Mouse (Mus musculus) MEL (cell line): ENCODE data around the gene Ier2. TPM values are rescaled to one million over a fixed set of nuclear protein-coding genes. Genes with fewer than 3 reads are reported as not detected.
A peak's percentile ranks its signal among the peaks of the same experiment; 100 is the strongest.

Source experiments
- DNase-seq: peaks from one replicate; pipeline ENCODE4 v3.0.0; 2011; ENCODE audit warnings: low read depth, low spot score
- H3K27ac ChIP-seq: 2 replicates; pipeline ENCODE4 v1.5.1; 2012; ENCODE audit warnings: low read depth, mild to moderate bottlenecking, control low read depth, low read length, moderate library complexity; ENCODE audit not compliant: control insufficient read depth
- H3K27me3 ChIP-seq, 2 experiments: fragments of 150-350 bp in 1 of 2; sonication (generic) in 1 of 2; 2 replicates each; pipeline ENCODE4 v1.6.1; 2012; ENCODE audit warnings: low read length in 2 of 2, mild to moderate bottlenecking in 2 of 2, improper control_type of control experiment in 1 of 2, moderate library complexity in 1 of 2; ENCODE audit not compliant: insufficient read depth in 2 of 2, control insufficient read depth in 1 of 2
- H3K36me3 ChIP-seq, 2 experiments: 2 replicates each; pipeline ENCODE4 v1.6.1; 2012 to 2014; ENCODE audit warnings: low read length in 2 of 2, improper control_type of control experiment in 1 of 2, inconsistent platforms in 1 of 2, mild to moderate bottlenecking in 1 of 2; ENCODE audit not compliant: insufficient read depth in 2 of 2, control insufficient read depth in 1 of 2
- H3K4me1 ChIP-seq, 2 experiments: fragments of 150-350 bp in 1 of 2; sonication (generic) in 1 of 2; 2 replicates each; pipeline ENCODE4 v1.6.1; 2012; ENCODE audit warnings: low read length in 2 of 2, improper control_type of control experiment in 1 of 2, mild to moderate bottlenecking in 1 of 2; ENCODE audit not compliant: insufficient read depth in 2 of 2, control insufficient read depth in 1 of 2
- H3K4me3 ChIP-seq, 2 experiments: fragments of 150-350 bp in 1 of 2; sonication (generic) in 1 of 2; 2 replicates each; pipeline ENCODE4 v1.5.1; 2012; ENCODE audit warnings: low read depth in 2 of 2, low read length in 2 of 2, mild to moderate bottlenecking in 2 of 2, moderate library complexity in 2 of 2, control low read depth in 1 of 2, improper control_type of control experiment in 1 of 2; ENCODE audit not compliant: control insufficient read depth in 1 of 2, insufficient read depth in 1 of 2
- H3K79me2 ChIP-seq: 2 replicates; pipeline ENCODE4 v1.6.1; 2012; ENCODE audit warnings: mild to moderate bottlenecking, low read length, moderate library complexity; ENCODE audit not compliant: control insufficient read depth, poor library complexity, insufficient read depth
- H3K9ac ChIP-seq: 2 replicates; pipeline ENCODE4 v1.6.1; 2012; ENCODE audit warnings: low read depth, mild to moderate bottlenecking, control low read depth, low read length, moderate library complexity; ENCODE audit not compliant: control insufficient read depth, poor library complexity, severe bottlenecking
- H3K9me3 ChIP-seq: fragments of 150-350 bp; sonication (generic); replicated peaks from 2 replicates; pipeline ENCODE4 v1.6.1; 2012; ENCODE audit warnings: mild to moderate bottlenecking, low read length, improper control_type of control experiment, moderate library complexity; ENCODE audit not compliant: insufficient read depth
- BHLHE40 ChIP-seq: IDR thresholded peaks from 2 replicates; pipeline ENCODE4 v1.6.1; 2012; ENCODE audit warnings: low read depth, mild to moderate bottlenecking, inconsistent platforms, low read length, improper control_type of control experiment, borderline replicate concordance
- CHD1 ChIP-seq: IDR thresholded peaks from 2 replicates; pipeline ENCODE4 v1.6.1; 2012; ENCODE audit warnings: low read depth, mild to moderate bottlenecking, inconsistent platforms, low read length, improper control_type of control experiment
- CTCF ChIP-seq, 3 experiments: IDR thresholded peaks in 2 of 3; conservative IDR thresholded peaks in 1 of 3; 2 replicates each; pipeline ENCODE4 v1.5.1; 2011 to 2012; ENCODE audit warnings: low read length in 3 of 3, low read depth in 2 of 3, mild to moderate bottlenecking in 2 of 3, improper control_type of control experiment in 1 of 3, inconsistent platforms in 1 of 3, mixed read lengths in 1 of 3, moderate library complexity in 1 of 3; ENCODE audit not compliant: control insufficient read depth in 1 of 3, insufficient read depth in 1 of 3, poor library complexity in 1 of 3, severe bottlenecking in 1 of 3
- E2F4 ChIP-seq: IDR thresholded peaks from 2 replicates; pipeline ENCODE4 v1.6.1; 2011; ENCODE audit warnings: low read depth, low read length, improper control_type of control experiment, borderline replicate concordance
- EP300 ChIP-seq, 2 experiments: IDR thresholded peaks; 2 replicates each; pipeline ENCODE4 v1.6.1; 2011; ENCODE audit warnings: improper control_type of control experiment in 2 of 2, low read length in 2 of 2, low read depth in 1 of 2, mild to moderate bottlenecking in 1 of 2
- ETS1 ChIP-seq: IDR thresholded peaks from 2 replicates; pipeline ENCODE4 v1.6.1; 2012; ENCODE audit warnings: low read depth, mild to moderate bottlenecking, inconsistent platforms, low read length, improper control_type of control experiment, moderate library complexity
- GATA1 ChIP-seq: IDR thresholded peaks from 2 replicates; pipeline ENCODE4 v1.6.1; 2011; ENCODE audit warnings: low read depth, low read length, improper control_type of control experiment
- HCFC1 ChIP-seq: IDR thresholded peaks from 2 replicates; pipeline ENCODE4 v1.6.1; 2012; ENCODE audit warnings: low read depth, mild to moderate bottlenecking, inconsistent platforms, low read length, improper control_type of control experiment, moderate library complexity
- MAFK ChIP-seq: IDR thresholded peaks from 2 replicates; pipeline ENCODE4 v1.6.1; 2011; ENCODE audit warnings: low read depth, mild to moderate bottlenecking, low read length, improper control_type of control experiment, borderline replicate concordance
- MAX ChIP-seq: IDR thresholded peaks from 2 replicates; pipeline ENCODE4 v1.6.1; 2011; ENCODE audit warnings: low read length, improper control_type of control experiment
- MAZ ChIP-seq: IDR thresholded peaks from 2 replicates; pipeline ENCODE4 v1.6.1; 2012; ENCODE audit warnings: low read depth, mild to moderate bottlenecking, inconsistent platforms, low read length, improper control_type of control experiment
- MEF2A ChIP-seq: IDR thresholded peaks from 2 replicates; pipeline ENCODE4 v1.6.1; 2014; ENCODE audit warnings: low read depth, mild to moderate bottlenecking, inconsistent platforms, low read length, improper control_type of control experiment; ENCODE audit not compliant: poor library complexity, insufficient replicate concordance, severe bottlenecking; ENCODE audit errors: extremely low read depth
- MXI1 ChIP-seq: IDR thresholded peaks from 2 replicates; pipeline ENCODE4 v1.6.1; 2011; ENCODE audit warnings: mild to moderate bottlenecking, low read depth, low read length, improper control_type of control experiment
- MYC ChIP-seq: IDR thresholded peaks from 2 replicates; pipeline ENCODE4 v1.6.1; 2011; ENCODE audit warnings: low read depth, mild to moderate bottlenecking, low read length, improper control_type of control experiment, moderate library complexity
- NELFE ChIP-seq: IDR thresholded peaks from 2 replicates; pipeline ENCODE4 v1.6.1; 2011; ENCODE audit warnings: low read depth, low read length, improper control_type of control experiment
- NRF1 ChIP-seq: IDR thresholded peaks from 2 replicates; pipeline ENCODE4 v1.6.1; 2014; ENCODE audit warnings: low read depth, mild to moderate bottlenecking, inconsistent platforms, low read length, improper control_type of control experiment, moderate library complexity; ENCODE audit not compliant: poor library complexity, insufficient read depth, severe bottlenecking
- POLR2A ChIP-seq, 2 experiments: IDR thresholded peaks; 2 replicates each; pipeline ENCODE4 v1.6.1; 2011 to 2012; ENCODE audit warnings: low read length in 2 of 2, mild to moderate bottlenecking in 2 of 2, control low read depth in 1 of 2, improper control_type of control experiment in 1 of 2, low read depth in 1 of 2, moderate library complexity in 1 of 2; ENCODE audit not compliant: control insufficient read depth in 1 of 2, insufficient read depth in 1 of 2, poor library complexity in 1 of 2
- POLR2AphosphoS2 ChIP-seq: IDR thresholded peaks from 2 replicates; pipeline ENCODE4 v1.6.1; 2011; ENCODE audit warnings: low read length, improper control_type of control experiment
- SIN3A ChIP-seq: IDR thresholded peaks from 2 replicates; pipeline ENCODE4 v1.6.1; 2012; ENCODE audit warnings: low read length, improper control_type of control experiment, inconsistent platforms
- UBTF ChIP-seq: IDR thresholded peaks from 2 replicates; pipeline ENCODE4 v1.6.1; 2012; ENCODE audit warnings: low read depth, mild to moderate bottlenecking, inconsistent platforms, low read length, improper control_type of control experiment, moderate library complexity, borderline replicate concordance; ENCODE audit not compliant: insufficient read depth
- ZMIZ1 ChIP-seq: IDR thresholded peaks from 2 replicates; pipeline ENCODE4 v1.6.1; 2012; ENCODE audit warnings: low read depth, mild to moderate bottlenecking, inconsistent platforms, low read length, improper control_type of control experiment, moderate library complexity
- polyA plus RNA-seq, 2 experiments: library from polyadenylated mRNA; stranded (reverse) in 1 of 2; unstranded in 1 of 2; fragments of >175 nt in 1 of 2; fragments of >200 nt in 1 of 2; gene quantifications; 2 replicates each; pipeline versions ENCODE4 v1.2.1 to v1.2.4; 2012; ENCODE audit warnings: low replicate concordance in 2 of 2, low read depth in 1 of 2; ENCODE audit not compliant: insufficient read length in 2 of 2, insufficient read depth in 1 of 2, missing spikeins in 1 of 2
- total RNA-seq: library from RNA; depleted of rRNA; stranded (reverse); fragments of 300-350 nt; gene quantifications from 2 replicates; pipeline ENCODE4 v1.2.3, GENCODE M21; 2012

Ier2 gene
- total and polyA plus RNA-seq, 3 experiments, result 22.5 to 258 (median 37.7) TPM

DNA sequence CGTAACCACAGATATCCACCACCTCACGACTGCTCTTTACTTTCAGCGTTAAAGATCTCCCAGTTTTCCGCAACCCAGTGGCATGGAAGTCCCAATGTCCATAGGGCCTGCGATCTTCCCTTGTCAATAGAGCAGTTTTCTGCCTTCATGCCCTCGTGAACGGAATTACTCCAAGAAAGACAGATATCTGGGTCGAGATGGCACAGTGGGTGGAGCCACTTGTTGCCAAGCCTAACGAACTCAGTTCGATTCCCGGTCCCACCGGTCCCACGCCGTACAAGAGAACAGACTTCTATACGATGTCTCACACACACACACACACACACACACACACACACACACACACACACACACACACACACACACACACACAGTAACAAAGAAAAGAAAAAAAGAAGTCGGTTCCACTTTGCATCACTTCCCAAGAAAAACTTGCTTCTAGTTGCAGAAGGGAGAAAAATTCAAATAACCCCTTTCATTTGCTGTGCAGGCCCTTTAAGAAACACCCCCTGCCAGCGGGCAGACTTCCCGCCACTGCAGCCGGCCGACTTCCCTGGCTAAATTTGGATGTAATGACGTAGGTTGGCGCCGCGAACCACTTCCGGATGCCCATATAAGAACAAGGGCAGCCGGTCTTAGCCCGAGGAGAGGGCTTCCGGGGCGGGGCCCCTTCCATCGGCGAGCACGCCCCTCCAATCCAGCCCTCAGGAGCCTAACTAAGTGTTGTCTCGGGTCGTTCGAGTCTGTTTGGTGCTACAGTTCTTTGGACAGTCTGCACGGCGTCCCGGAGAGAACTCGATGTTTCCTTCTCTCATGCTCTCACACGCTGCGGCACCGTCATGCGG lies 1.1 kb upstream of the Ier2 start (continued):
- 0 out of 4 replicates have a peak, but pooled peaks of 1 of the 2 experiments have one; percentile 33 for TF ChIP-seq EP300 (IDR thresholded peaks at IDR 0.05; ENCODE audit: low read depth in 1 of 2, low read length in 2 of 2)

DNA sequence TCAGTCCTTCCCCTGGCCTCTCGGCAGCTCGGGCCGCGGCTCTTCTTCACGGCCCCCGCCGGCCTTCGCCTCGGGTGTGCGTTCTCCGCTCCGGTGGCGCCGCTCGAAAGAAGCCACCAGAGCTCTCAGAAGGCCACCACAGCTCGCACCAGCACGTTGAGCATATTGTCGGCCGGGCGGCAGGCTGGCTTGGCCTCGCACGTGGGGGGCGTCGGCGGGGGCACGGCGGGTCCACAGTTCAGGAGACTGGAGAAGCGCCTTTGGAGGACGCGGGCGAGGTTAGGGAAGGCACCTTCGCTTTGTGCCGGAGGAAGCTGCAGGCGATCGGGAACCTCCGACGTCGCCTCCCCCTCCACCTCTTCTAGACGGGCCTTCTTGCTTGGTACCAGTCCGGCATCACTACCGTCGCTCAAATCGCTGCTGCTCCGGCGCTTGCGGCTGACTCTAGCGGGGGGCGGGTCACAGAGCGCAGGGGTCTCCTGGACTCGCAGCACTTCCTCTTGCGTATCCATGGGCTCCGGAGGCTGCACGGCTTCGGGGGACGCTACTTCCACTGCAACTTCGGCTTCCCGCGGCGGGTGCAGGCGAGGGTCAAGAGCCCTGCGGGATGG lies 586 bp downstream of the Ier2 start:
- TF ChIP-seq NRF1 (no peak), NELFE (peak; percentile 42), CHD1 (0 out of 2 replicates have a peak, but pooled peaks have one; percentile 15), MAFK (no peak), E2F4 (no peak), MYC (no peak), UBTF (0 out of 2 replicates have a peak, but pooled peaks have one; percentile 68), GATA1 (no peak), HCFC1 (no peak), ZMIZ1 (no peak), MAZ (0 out of 2 replicates have a peak, but pooled peaks have one; percentile 42), MXI1 (peak; percentile 78; the same call in 1 of the 2 replicates), MAX (peak; percentile 1; the same call in 1 of the 2 replicates)
- TF ChIP-seq, all 39 proteins: peak for 6
- H3K79me2 ChIP-seq, result peaks cover 52% of the 10 kb centered on the region
- H3K27me3 ChIP-seq, result no peaks in the 10 kb centered on the region
- H3K4me1 ChIP-seq, result peaks cover 5 to 33% of the 10 kb centered on the region in 2 experiments
- H3K36me3 ChIP-seq, result peaks cover 0 to 25% of the 10 kb centered on the region in 2 experiments; a peak in 2 of 4 replicates
- H3K9me3 ChIP-seq, result no peaks in the 10 kb centered on the region
- DNase-seq, result peak; percentile 85
- H3K4me3 ChIP-seq, result peak overlapping the region; percentile 67 to 93
- H3K9ac ChIP-seq, result peak overlapping the region; percentile 88
- peak overlapping the region; percentile 92 for H3K27ac ChIP-seq

DNA sequence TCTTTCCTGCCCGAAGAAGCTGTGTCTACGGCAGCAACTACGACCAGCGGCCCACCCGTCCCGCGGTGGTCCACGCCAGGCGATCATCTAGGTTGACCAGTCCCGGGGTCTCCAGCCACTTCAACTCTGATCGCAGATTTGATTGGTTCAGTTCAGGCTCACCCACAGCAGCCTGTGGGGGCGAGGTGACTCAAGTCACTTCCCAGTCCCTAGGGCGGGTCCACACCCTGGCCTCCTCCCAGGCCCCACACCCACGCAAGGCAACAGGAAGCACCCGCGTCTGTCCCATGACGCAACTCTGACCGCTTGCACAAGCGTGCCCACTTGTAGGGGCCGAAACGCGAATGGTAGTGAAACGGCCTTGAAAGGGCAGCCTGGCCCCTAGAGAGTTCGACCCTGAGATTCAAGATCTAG lies 1.2 kb downstream of the Ier2 start:
- H3K4me3 ChIP-seq, result peak overlapping the region; percentile 67 to 93
- no peaks in the 10 kb centered on the region for H3K27me3 ChIP-seq
- peaks cover 0 to 22% of the 10 kb centered on the region in 2 experiments; a peak in 2 of 4 replicates for H3K36me3 ChIP-seq
- DNase-seq, result peak; percentile 91
- H3K9me3 ChIP-seq, result no peaks in the 10 kb centered on the region
- H3K4me1 ChIP-seq, result peaks cover 5 to 31% of the 10 kb centered on the region in 2 experiments
- H3K79me2 ChIP-seq, result peaks cover 48% of the 10 kb centered on the region
- H3K27ac ChIP-seq, result peak overlapping the region; percentile 92
- TF ChIP-seq EP300 (IDR thresholded peaks at IDR 0.05; ENCODE audit: low read depth in 1 of 2, low read length in 2 of 2) (peak in 1 of 2 experiments; percentile 66; a peak in 2 of 4 replicates), NRF1 (peak; percentile 15; the same call in 1 of the 2 replicates), ETS1 (peak; percentile 84), POLR2AphosphoS2 (no peak; the same call in 1 of the 2 replicates), MEF2A (no peak), NELFE (peak; percentile 56), SIN3A (peak; percentile 81), MAX (peak; percentile 40; the same call in 1 of the 2 replicates), BHLHE40 (0 out of 2 replicates have a peak, but pooled peaks have one; percentile 8), CHD1 (peak; percentile 79; the same call in 1 of the 2 replicates), CTCF (IDR thresholded peaks at IDR 0.05 in 2 of 3, conservative IDR thresholded peaks at IDR 0.05 in 1 of 3; ENCODE audit: control insufficient read depth in 1 of 3, insufficient read depth in 1 of 3, low read depth in 2 of 3, low read length in 3 of 3, poor library complexity in 1 of 3, severe bottlenecking in 1 of 3) (no peak), E2F4 (no peak), POLR2A (IDR thresholded peaks at IDR 0.05; ENCODE audit: control insufficient read depth in 1 of 2, insufficient read depth in 1 of 2, low read depth in 1 of 2, low read length in 2 of 2, poor library complexity in 1 of 2) (peak; percentile 32 to 45; a peak in 3 of 4 replicates), MXI1 (peak; percentile 69; the same call in 1 of the 2 replicates)
- peak overlapping the region; percentile 88 for H3K9ac ChIP-seq
